Mouse (Mus musculus) hindbrain, embryonic 12.5 days (tissue): ENCODE data around the gene Upk3a. TPM values are rescaled to one million over a fixed set of nuclear protein-coding genes. Genes with fewer than 3 reads are reported as not detected.

Source experiments
- ATAC-seq: fragments of 200-750 bp; cut with Nextera tagmentation; 2 replicates; pipeline ENCODE4 v1.8.0; 2017; ENCODE audit warnings: moderate TSS enrichment; ENCODE audit not compliant: low FRiP score
- H3K27ac ChIP-seq: fragments of 300-500 bp; sonication (generic); 2 replicates; pipeline ENCODE4 v1.5.1; 2016; ENCODE audit warnings: mild to moderate bottlenecking
- H3K27me3 ChIP-seq: fragments of 300-500 bp; sonication (generic); 2 replicates; pipeline ENCODE4 v1.6.1; 2016; ENCODE audit warnings: mild to moderate bottlenecking
- H3K36me3 ChIP-seq: fragments of 300-500 bp; sonication (generic); 2 replicates; pipeline ENCODE4 v1.6.1; 2016; ENCODE audit warnings: mild to moderate bottlenecking
- H3K4me1 ChIP-seq: fragments of 300-500 bp; sonication (generic); 2 replicates; pipeline ENCODE4 v1.6.1; 2016
- H3K4me2 ChIP-seq: fragments of 300-500 bp; sonication (generic); replicated peaks from 2 replicates; pipeline ENCODE4 v1.6.1; 2016; ENCODE audit warnings: mild to moderate bottlenecking
- H3K4me3 ChIP-seq: fragments of 300-500 bp; sonication (generic); 2 replicates; pipeline ENCODE4 v1.5.1; 2016; ENCODE audit warnings: mild to moderate bottlenecking
- H3K9ac ChIP-seq: fragments of 300-500 bp; sonication (generic); 2 replicates; pipeline ENCODE4 v1.6.1; 2016; ENCODE audit warnings: mild to moderate bottlenecking, moderate library complexity
- H3K9me3 ChIP-seq: fragments of 300-500 bp; sonication (generic); replicated peaks from 2 replicates; pipeline ENCODE4 v1.6.1; 2016; ENCODE audit warnings: mild to moderate bottlenecking
- WGBS: fragments of 180-500 bp; shearing (Covaris S2); methylation state at CpG from one replicate; pipeline ENCODE4 v1.1.7; 2016; 5-methylcytosine and 5-hydroxymethylcytosine counted together
- polyA plus RNA-seq: library from polyadenylated mRNA; unstranded; fragments of >200 nt; fragmentation: Nextera tagmentation; extraction: Ambion mirVana; gene quantifications from 2 replicates; pipeline ENCODE4 v1.2.1, GENCODE M21; 2016

Upk3a gene
- polyA plus RNA-seq: 0.19 and 0.21 TPM in 2 replicates

- H3K27ac ChIP-seq: no peak within 1 kb of the TSS
- H3K36me3 ChIP-seq: no peaks in the 10 kb centered on the region
- no peak within 1 kb of the TSS for H3K9ac ChIP-seq
- H3K9me3 ChIP-seq: no peaks in the 10 kb centered on the region
- peak within 1 kb of the TSS; percentile 36 for H3K4me2 ChIP-seq
- no peak within 1 kb of the TSS for H3K4me3 ChIP-seq
- peaks cover 10% of the 10 kb centered on the region for H3K4me1 ChIP-seq
- peaks cover 24% of the 10 kb centered on the region for H3K27me3 ChIP-seq
- ATAC-seq: no peak
- 11% methylated on average over 20 of the region's 21 CpGs for WGBS
Observed at GRCm38 (mm10) chr15:85016951-85017664, at the start of gene Upk3a. Upk3a (plus strand) TSS chr15:85017141.

GRCm38 (mm10) chr15:84968534-84968933 is 48.4 kb upstream of the Upk3a start:
- H3K27me3 ChIP-seq: no peaks in the 10 kb centered on the region
- ATAC-seq: no peak
- WGBS: 92% methylated on average over 4 of the region's 4 CpGs
- H3K36me3 ChIP-seq: 0 out of 2 replicates have a peak, but pooled peaks cover 7% of the 10 kb centered on the region
- no peak overlapping the region for H3K4me3 ChIP-seq
- H3K9me3 ChIP-seq: no peaks in the 10 kb centered on the region
- no peak overlapping the region for H3K27ac ChIP-seq
- no peak overlapping the region for H3K9ac ChIP-seq
- H3K4me1 ChIP-seq: peaks cover 6% of the 10 kb centered on the region
- H3K4me2 ChIP-seq: no peak overlapping the region

- Histone ChIP-seq H3K4me2 (no peak overlapping the region), H3K27me3 (no peaks in the 10 kb centered on the region), H3K27ac (peak overlapping the region; percentile 23; the same call in 1 of the 2 replicates), H3K36me3 (0 out of 2 replicates have a peak, but pooled peaks cover 3% of the 10 kb centered on the region), H3K9ac (no peak overlapping the region), H3K4me1 (peaks cover 43% of the 10 kb centered on the region), H3K9me3 (no peaks in the 10 kb centered on the region), H3K4me3 (no peak overlapping the region)
- 55% methylated on average over 8 of the region's 8 CpGs for WGBS
- ATAC-seq: no peak
Observed at GRCm38 (mm10) chr15:84972860-84973543, 43.9 kb upstream of the Upk3a start.

- Histone ChIP-seq H3K4me2 (no peak overlapping the region), H3K4me1 (peaks cover 43% of the 10 kb centered on the region), H3K36me3 (0 out of 2 replicates have a peak, but pooled peaks cover 3% of the 10 kb centered on the region), H3K4me3 (no peak overlapping the region), H3K9me3 (no peaks in the 10 kb centered on the region), H3K27ac (peak overlapping the region; percentile 23; the same call in 1 of the 2 replicates), H3K27me3 (no peaks in the 10 kb centered on the region), H3K9ac (no peak overlapping the region)
- ATAC-seq: no peak
- 21% methylated on average over 3 of the region's 3 CpGs for WGBS
Observed at GRCm38 (mm10) chr15:84973544-84973871, 43.4 kb upstream of the Upk3a start.

- Histone ChIP-seq H3K27ac (no peak overlapping the region), H3K27me3 (no peaks in the 10 kb centered on the region), H3K4me2 (no peak overlapping the region), H3K4me1 (peaks cover 45% of the 10 kb centered on the region), H3K9me3 (no peaks in the 10 kb centered on the region), H3K4me3 (no peak overlapping the region), H3K9ac (no peak overlapping the region), H3K36me3 (no peaks in the 10 kb centered on the region)
- ATAC-seq: no peak
- WGBS: 27% methylated on average over 4 of the region's 4 CpGs
Observed at GRCm38 (mm10) chr15:84975729-84976128, 41.2 kb upstream of the Upk3a start.

GRCm38 (mm10) chr15:84981609-84982313 is 35.2 kb upstream of the Upk3a start:
- Histone ChIP-seq H3K4me2 (no peak overlapping the region), H3K4me1 (peaks cover 25% of the 10 kb centered on the region), H3K4me3 (no peak overlapping the region), H3K27me3 (no peaks in the 10 kb centered on the region), H3K9ac (no peak overlapping the region), H3K36me3 (peaks cover 3% of the 10 kb centered on the region; the same call in 1 of the 2 replicates), H3K9me3 (no peaks in the 10 kb centered on the region), H3K27ac (no peak overlapping the region)
- no peak for ATAC-seq
- 89% methylated on average over 9 of the region's 9 CpGs for WGBS

- 85% methylated on average over 3 of the region's 3 CpGs for WGBS
- no peak overlapping the region for H3K4me2 ChIP-seq
- H3K9me3 ChIP-seq: no peaks in the 10 kb centered on the region
- no peak overlapping the region for H3K27ac ChIP-seq
- H3K4me1 ChIP-seq: peaks cover 24% of the 10 kb centered on the region
- no peak overlapping the region for H3K9ac ChIP-seq
- ATAC-seq: no peak
- peaks cover 3% of the 10 kb centered on the region; the same call in 1 of the 2 replicates for H3K36me3 ChIP-seq
- no peaks in the 10 kb centered on the region for H3K27me3 ChIP-seq
- no peak overlapping the region for H3K4me3 ChIP-seq
Observed at GRCm38 (mm10) chr15:84982888-84983287, 34.1 kb upstream of the Upk3a start.

- no peaks in the 10 kb centered on the region for H3K27me3 ChIP-seq
- 85% methylated on average over 7 of the region's 7 CpGs for WGBS
- H3K4me1 ChIP-seq: peaks cover 27% of the 10 kb centered on the region
- H3K4me3 ChIP-seq: no peak overlapping the region
- H3K9me3 ChIP-seq: no peaks in the 10 kb centered on the region
- H3K9ac ChIP-seq: no peak overlapping the region
- H3K4me2 ChIP-seq: no peak overlapping the region
- no peak overlapping the region for H3K27ac ChIP-seq
- H3K36me3 ChIP-seq: peaks cover 3% of the 10 kb centered on the region; the same call in 1 of the 2 replicates
- no peak for ATAC-seq
Observed at GRCm38 (mm10) chr15:84983721-84984120, 33.2 kb upstream of the Upk3a start.

GRCm38 (mm10) chr15:84985516-84986160 is 31.3 kb upstream of the Upk3a start:
- Histone ChIP-seq H3K36me3 (peaks cover 3% of the 10 kb centered on the region; the same call in 1 of the 2 replicates), H3K4me3 (no peak overlapping the region), H3K9ac (no peak overlapping the region; the same call in 1 of the 2 replicates), H3K4me2 (peak overlapping the region; percentile 78), H3K4me1 (peaks cover 25% of the 10 kb centered on the region), H3K27ac (no peak overlapping the region; the same call in 1 of the 2 replicates), H3K27me3 (0 out of 2 replicates have a peak, but pooled peaks cover 2% of the 10 kb centered on the region), H3K9me3 (no peaks in the 10 kb centered on the region)
- no peak for ATAC-seq
- 89% methylated on average over 12 of the region's 12 CpGs for WGBS

GRCm38 (mm10) chr15:84986171-84987019 is 30.5 kb upstream of the Upk3a start:
- Histone ChIP-seq H3K27me3 (0 out of 2 replicates have a peak, but pooled peaks cover 2% of the 10 kb centered on the region), H3K9ac (peak overlapping the region; percentile 90), H3K4me2 (peak overlapping the region; percentile 78), H3K36me3 (peaks cover 3% of the 10 kb centered on the region; the same call in 1 of the 2 replicates), H3K4me1 (peaks cover 25% of the 10 kb centered on the region), H3K27ac (no peak overlapping the region), H3K4me3 (peak overlapping the region; percentile 88), H3K9me3 (no peaks in the 10 kb centered on the region)
- ATAC-seq: no peak
- WGBS: 72% methylated on average over 4 of the region's 4 CpGs
